Mouse (Mus musculus) bone marrow, adult 2 months (tissue): ENCODE data around the gene Sfi1. TPM values are rescaled to one million over a fixed set of nuclear protein-coding genes. Genes with fewer than 3 reads are reported as not detected.
"Not testable (repeated sequence)": the region's sequence is repeated elsewhere in the genome, so short reads cannot be mapped to it uniquely, and the experiment has no call there.

Experiments used
- H3K27ac ChIP-seq: fragments of 200-500 bp; 2 replicates; pipeline ENCODE4 v1.5.1; 2012; ENCODE audit warnings: low read depth, mild to moderate bottlenecking, control low read depth, inconsistent platforms, low read length; ENCODE audit not compliant: control insufficient read depth, poor library complexity, insufficient read depth
- H3K4me1 ChIP-seq: fragments of 200-500 bp; 2 replicates; pipeline ENCODE4 v1.6.1; 2011; ENCODE audit warnings: low read length; ENCODE audit not compliant: control insufficient read depth, insufficient read depth
- H3K4me3 ChIP-seq: fragments of 200-500 bp; replicated peaks from 2 replicates; pipeline ENCODE3; 2011; ENCODE audit warnings: mild to moderate bottlenecking, low read depth, low read length, control low read depth; ENCODE audit not compliant: control insufficient read depth
- CTCF ChIP-seq: fragments of 200-500 bp; IDR thresholded peaks from 2 replicates; pipeline ENCODE4 v1.5.1; 2011; ENCODE audit warnings: low read length, control low read depth; ENCODE audit not compliant: control insufficient read depth, insufficient read depth
- POLR2A ChIP-seq: fragments of 200-500 bp; IDR thresholded peaks from 2 replicates; pipeline ENCODE4 v1.6.1; 2011; ENCODE audit warnings: low read depth, mild to moderate bottlenecking, control low read depth, low read length, borderline replicate concordance; ENCODE audit not compliant: control insufficient read depth
- WGBS: fragments of 180-500 bp; shearing (Covaris S2); methylation state at CpG from one replicate; pipeline ENCODE4 v1.1.7; 2018; 5-methylcytosine and 5-hydroxymethylcytosine counted together
- polyA plus RNA-seq: library from polyadenylated mRNA; stranded (reverse); fragments of >200 nt; gene quantifications from 2 replicates; pipeline ENCODE4 v1.2.4, GENCODE M21; 2011; ENCODE audit warnings: low replicate concordance; ENCODE audit not compliant: missing spikeins, insufficient read depth, insufficient read length

Sfi1 gene
- polyA plus RNA-seq, 1 experiment, result 33.5 TPM

DNA sequence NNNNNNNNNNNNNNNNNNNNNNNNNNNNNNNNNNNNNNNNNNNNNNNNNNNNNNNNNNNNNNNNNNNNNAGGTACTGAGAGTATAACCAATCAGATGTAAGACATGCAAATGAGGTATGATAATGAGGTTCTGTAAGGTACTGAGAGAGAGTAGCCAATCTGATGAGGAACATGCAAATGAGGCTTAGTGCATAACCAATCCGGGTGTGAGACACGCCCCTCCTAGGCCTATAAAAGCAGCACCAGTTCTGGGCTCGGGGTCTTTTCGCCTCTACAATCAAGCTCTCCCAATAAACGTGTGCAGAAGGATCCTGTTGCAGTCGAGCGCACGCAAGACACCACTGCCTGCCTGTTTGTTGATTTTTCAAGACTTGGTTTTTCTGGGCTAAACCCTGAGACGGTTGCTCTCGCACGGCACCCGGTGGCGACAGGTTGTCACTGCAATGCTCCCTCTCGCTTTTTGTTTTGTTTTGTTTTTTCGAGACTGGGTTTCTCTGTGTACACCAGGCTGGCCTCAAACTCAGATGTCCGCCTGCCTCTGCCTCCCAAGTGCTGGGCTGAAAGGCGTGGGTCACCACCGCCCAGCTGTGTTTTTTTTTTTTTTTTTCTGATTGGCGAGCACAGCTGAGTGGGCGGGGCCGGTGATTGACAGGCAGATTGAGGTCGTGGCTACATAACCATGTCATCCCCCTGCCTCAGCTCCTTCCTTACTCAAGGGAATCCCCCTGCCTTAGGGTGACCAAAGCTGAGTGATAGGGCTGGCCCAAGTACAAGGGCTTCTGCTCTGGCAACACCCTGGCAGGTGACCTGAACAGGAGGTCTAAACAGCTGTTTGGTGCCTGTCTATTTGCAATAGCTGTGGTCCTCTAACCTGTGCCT, 68.1 kb downstream of the Sfi1 start:
- Histone ChIP-seq H3K27ac (peak overlapping the region; percentile 30; the same call in 1 of the 2 replicates), H3K4me3 (peak overlapping the region; percentile 34)
- 67% methylated on average over 22 of the region's 22 CpGs for WGBS
- H3K4me1 ChIP-seq, result not testable (repeated sequence)
- TF ChIP-seq CTCF, result peak; percentile 40; the same call in 1 of the 2 replicates

DNA sequence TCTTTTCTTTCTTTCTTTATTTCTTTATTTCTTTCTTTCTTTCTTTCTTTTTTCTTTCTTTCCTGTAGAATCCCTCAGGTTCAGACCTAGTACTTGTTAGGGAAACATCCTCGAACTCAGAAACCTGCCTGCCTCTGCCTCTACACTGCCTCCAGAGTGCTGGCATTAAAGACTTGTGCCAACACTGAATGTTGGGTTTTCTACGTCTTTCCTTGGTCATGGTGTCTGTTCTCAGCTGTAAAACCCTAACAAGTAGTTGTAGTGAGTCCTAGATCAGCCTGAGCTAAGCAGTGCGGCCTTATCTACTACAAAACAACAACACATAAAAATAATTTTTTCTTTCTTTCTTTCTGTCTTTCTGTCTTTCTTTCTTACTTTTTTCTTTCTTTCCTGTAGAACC, 78.9 kb downstream of the Sfi1 start:
- 72% methylated on average over 3 of the region's 3 CpGs for WGBS
- Histone ChIP-seq H3K4me3 (no peak overlapping the region), H3K4me1 (no peaks in the 10 kb centered on the region), H3K27ac (no peak overlapping the region)
- no peak for TF ChIP-seq CTCF
- no peak for TF ChIP-seq POLR2A

DNA sequence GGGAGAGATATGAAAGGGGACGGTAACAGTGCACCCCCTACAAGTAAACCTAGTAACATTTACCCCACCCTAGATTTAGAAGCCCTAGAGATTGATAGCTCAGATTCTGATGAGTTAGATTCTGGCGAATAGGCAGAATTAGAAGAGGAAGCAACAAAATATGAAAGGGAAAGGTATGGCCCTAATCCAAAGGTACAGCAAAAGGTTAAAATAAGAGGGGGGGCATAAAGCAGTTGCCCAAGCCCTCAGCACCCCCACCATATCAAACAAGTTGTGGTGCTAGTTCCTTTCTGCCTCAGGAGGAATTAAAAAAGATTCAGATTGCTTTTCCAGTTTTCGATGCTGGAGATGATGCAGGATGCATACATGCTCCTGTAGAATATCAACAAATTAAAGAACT, 87.1 kb downstream of the Sfi1 start:
- no peak overlapping the region for H3K4me3 ChIP-seq
- H3K27ac ChIP-seq, result peak overlapping the region; percentile 93; the same call in 1 of the 2 replicates
- H3K4me1 ChIP-seq, result no peaks in the 10 kb centered on the region
- TF ChIP-seq POLR2A (no peak), CTCF (no peak)
- 29% methylated on average over 3 of the region's 3 CpGs for WGBS

DNA sequence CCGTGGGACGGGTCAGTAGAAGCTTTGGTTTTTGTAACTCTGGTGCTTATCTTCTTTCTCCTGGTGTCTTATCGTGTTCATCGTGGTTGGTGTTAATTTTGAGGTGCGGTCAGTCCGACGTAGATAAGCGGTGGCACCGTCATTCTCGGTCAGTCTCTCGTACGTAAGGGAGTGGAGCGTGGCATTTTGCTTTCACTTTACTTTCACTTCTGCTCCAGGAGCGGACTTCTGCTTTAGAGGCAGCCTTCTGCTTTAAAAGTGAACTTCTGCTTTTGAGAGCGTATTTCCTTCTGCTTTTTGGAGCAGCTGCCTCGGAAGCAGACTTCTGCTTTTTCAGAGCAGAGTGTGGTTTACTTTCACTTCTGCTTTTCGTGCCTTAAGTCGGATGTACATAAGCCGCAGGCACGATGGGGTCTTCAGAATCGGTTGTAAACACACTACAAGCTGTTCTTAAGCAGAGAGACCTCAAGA, 88.0 kb downstream of the Sfi1 start:
- Histone ChIP-seq H3K27ac (peak overlapping the region; percentile 96), H3K4me1 (no peaks in the 10 kb centered on the region), H3K4me3 (peak overlapping the region; percentile 59)
- no peak for TF ChIP-seq POLR2A
- no peak for TF ChIP-seq CTCF
- WGBS, result 3% methylated on average over 21 of the region's 21 CpGs

DNA sequence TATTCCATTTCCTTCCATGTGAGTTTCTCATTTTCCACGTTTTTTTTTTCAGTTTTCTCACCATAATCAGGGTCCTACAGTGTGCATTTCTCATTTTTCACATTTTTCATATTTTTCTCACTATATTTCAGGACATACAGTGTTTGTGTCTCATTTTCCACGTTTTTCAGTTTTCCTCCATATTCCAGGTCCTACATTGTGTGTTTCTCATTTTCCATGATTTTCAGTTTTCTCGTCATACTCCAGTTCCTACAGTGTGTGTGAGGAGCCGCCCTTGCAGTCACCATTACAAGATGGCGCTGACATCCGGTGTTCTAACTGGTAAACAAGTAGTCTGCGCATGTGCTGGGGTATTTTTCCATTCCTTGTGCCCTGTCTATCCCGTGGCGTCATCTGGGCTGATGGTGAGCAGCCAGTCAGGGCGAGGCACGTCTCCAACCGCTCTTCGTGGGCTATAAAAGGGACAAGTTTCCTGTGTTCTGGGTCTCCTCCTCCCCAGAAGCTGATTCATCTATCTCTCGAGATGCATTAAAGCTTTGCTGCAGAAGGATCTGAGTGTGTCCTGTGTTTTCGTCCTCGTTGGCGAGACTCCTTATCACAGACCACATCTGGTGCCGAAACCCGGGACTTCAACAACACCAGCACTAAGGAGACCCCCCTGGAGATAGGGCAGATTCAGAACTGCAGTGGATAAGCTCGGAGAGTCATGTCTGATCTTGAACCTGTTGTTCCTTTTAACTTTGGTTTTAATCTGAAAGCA, 88.6 kb downstream of the Sfi1 start:
- H3K27ac ChIP-seq, result peak overlapping the region; percentile 96
- H3K4me1 ChIP-seq, result not testable (repeated sequence)
- peak overlapping the region; percentile 58 for H3K4me3 ChIP-seq
- 25% methylated on average over 20 of the region's 20 CpGs for WGBS

DNA sequence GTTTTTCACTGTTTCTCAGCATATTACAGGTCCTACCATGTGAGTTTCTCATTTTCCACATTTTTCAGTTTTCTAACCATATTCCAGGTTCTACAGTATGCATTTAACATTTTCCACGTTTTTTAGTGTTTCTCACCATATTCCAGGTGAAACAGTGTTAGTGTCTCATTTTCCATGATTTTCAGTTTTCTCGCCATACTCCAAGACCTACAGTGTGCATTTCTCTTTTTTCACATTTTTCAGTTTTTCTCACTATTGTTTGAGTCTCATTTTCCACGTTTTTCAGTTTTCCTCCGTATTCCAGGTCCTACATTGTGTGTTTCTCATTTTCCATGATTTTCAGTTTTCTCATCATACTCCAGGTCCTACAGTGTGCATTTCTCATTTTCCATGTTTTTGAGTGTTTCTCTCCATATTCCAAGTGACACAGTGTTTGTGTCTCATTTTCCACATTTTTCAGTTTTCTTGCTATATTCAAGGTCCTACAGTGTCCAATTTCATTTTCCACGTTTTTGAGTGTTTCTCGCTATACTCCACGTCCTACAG, 89.6 kb downstream of the Sfi1 start:
- Histone ChIP-seq H3K4me1 (no peaks in the 10 kb centered on the region), H3K4me3 (no peak overlapping the region), H3K27ac (no peak overlapping the region)
- TF ChIP-seq CTCF (no peak), POLR2A (no peak)
- WGBS, result 63% methylated on average over 7 of the region's 7 CpGs

DNA sequence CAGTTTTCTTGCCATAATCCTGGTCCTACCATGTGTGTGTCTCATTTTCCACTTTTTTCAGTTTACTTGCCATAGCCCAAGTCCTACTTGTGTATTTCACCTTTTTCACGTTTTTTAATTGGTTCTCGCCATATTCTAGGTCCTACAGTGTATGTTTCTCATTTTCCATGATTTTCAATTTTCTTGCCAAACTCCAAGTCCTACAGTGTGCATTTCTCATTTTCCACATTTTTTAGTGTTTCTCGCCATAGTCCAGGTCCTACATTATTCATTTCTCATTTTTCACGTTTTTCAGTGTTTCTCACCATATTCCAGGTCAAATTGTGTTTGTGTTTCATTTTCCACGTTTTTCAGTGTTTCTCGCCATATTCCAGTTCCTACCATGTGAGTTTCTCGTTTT, 90.6 kb downstream of the Sfi1 start:
- not testable (repeated sequence) for H3K4me1 ChIP-seq, H3K27ac ChIP-seq, H3K4me3 ChIP-seq
- WGBS, result 71% methylated on average over 7 of the region's 7 CpGs

DNA sequence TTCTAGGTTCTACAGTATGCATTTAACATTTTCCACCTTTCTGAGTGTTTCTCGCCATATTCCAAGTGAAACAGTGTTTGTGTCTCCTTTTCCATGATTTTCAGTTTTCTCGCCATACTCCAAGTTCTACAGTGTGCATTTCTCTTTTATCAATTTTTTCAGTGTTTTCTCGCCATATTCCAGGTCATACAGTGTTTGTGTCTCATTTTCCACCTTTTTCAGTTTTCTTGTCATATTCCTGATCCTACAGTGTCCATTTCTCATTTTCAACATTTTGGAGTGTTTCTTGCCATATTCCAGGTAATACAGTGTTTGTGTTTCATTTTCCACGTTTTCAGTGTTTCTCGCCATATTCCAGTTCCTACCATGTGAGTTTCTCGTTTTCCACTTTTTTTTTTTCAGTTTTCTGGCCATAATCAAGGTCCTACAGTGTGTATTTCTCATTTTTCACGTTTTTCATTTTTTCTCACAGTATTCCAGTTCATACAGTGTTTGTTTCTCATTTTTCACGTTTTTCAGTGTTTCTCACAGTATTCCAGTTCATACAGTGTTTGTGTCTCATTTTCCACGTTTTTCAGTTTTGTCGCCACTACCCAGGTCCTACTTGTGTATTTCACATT, 91.3 kb downstream of the Sfi1 start:
- TF ChIP-seq CTCF, result no peak; the same call in 1 of the 2 replicates
- TF ChIP-seq POLR2A, result no peak
- no peak overlapping the region for H3K27ac ChIP-seq
- WGBS, result 68% methylated on average over 10 of the region's 10 CpGs
- H3K4me1 ChIP-seq, result no peaks in the 10 kb centered on the region
- H3K4me3 ChIP-seq, result no peak overlapping the region
